Mouse (Mus musculus) MEL-GATA-1-ER (cell line): ENCODE data around the gene Rab1b.

ENCODE experiments used
- DNase-seq: peaks from one replicate; pipeline ENCODE4 v3.0.0-alpha.2; 2012; ENCODE audit warnings: low read depth; ENCODE audit errors: extremely low read depth

Rab1b gene

DNA sequence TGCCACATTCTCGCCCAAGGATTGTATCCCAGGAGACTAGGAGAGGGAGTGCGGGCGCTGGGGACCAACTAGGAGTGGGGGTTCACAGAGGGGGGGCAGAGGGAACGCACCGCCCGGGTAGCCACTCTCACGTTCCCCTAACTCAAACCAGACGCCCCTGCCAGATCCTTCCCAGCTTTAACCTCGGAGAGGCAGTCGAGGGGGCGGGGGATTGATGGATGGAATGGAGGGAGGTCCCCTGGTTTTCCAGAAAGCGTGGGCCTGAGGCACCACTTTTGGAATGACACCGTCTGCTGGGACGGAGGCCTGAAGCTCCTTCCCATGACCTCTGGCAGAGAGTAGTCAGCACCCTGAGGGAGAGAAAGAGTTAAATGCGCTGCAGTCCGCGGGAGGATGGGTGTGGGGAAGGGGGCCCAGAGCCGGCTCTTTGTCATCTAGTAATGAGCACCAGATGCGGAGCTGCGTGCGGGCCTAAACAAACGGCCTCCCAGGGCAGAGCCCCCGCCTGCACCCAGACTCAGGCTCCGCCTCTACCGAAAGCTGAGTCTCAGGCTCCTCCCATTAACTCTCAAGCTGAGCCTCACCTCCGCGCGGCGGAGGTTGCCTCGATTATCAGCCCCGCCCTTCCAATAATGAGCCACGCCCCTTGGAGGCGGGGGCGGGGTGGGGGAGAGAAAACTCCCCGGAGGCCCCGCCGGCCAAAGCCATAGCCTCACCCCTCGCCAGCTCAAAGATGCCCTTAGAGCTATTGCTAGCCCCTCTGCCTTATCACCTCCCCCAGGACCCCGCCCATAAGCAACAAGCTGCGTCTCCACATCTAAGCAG lies 35.1 kb downstream of the Rab1b start:
- DNase-seq: peak; percentile 69

DNA sequence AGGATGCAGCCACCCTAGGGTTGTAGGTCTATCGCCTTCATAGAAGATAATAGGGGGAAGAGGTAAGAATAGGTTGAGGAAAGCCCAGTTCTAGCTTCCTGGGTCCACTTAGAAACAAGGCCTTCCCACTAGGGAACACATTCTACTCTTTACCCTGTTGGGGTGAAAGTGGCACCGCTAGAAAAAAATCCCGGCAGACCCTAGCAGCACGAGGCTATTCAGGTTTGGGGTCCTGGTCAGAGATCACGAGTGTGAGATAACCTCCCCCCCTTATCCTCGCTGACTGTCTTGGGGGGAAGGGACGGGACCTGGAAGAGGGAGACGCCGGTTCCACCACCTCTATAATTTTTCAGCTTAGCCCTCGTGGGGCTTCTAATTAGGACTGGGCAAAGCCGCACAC lies 35.8 kb downstream of the Rab1b start:
- DNase-seq: no peak

DNA sequence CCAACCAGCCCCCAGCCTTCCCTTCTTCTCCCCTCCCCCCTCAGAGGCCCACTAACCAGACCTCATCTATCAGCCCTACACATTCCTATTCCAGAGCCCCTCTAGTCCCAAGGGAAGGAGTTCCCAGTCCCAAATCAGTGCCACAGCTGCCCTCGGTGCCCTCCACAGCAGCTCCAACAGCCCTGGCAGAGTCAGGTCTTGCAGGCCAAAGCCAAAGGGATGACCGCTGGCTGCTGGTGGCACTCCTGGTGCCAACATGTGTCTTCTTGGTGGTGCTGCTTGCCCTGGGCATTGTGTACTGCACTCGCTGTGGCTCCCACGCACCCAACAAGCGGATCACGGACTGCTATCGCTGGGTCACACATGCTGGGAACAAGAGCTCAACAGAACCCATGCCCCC lies 36.9 kb downstream of the Rab1b start:
- no peak for DNase-seq

DNA sequence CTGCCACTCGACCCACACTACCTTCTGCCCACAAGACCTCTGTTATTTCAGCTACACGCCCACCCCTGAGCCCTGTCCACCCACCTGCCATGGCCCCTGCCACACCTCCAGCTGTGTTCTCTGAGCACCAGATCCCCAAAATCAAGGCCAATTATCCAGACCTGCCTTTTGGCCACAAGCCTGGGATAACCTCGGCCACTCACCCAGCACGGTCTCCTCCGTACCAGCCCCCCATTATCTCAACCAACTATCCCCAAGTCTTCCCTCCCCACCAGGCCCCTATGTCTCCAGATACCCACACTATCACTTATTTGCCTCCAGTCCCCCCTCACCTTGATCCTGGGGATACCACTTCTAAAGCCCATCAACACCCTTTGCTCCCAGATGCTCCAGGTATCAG lies 37.4 kb downstream of the Rab1b start:
- DNase-seq: no peak

DNA sequence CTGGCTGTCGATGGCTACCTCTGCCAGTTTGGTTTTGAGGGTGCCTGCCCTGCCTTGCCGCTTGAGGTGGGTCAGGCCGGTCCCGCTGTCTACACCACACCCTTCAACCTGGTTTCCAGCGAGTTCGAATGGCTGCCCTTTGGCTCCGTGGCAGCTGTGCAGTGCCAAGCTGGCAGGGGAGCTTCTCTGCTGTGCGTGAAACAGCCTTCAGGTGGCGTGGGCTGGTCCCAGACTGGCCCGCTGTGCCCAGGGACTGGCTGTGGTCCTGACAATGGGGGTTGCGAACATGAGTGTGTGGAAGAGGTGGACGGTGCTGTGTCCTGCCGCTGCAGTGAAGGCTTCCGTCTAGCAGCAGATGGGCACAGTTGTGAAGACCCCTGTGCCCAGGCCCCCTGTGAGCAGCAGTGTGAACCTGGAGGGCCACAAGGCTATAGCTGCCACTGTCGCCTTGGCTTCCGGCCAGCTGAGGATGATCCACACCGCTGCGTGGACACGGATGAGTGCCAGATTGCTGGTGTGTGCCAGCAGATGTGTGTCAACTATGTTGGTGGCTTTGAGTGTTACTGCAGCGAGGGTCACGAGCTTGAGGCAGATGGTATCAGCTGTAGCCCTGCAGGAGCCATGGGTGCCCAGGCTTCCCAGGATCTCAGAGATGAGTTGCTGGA lies 38.2 kb downstream of the Rab1b start:
- DNase-seq: no peak

DNA sequence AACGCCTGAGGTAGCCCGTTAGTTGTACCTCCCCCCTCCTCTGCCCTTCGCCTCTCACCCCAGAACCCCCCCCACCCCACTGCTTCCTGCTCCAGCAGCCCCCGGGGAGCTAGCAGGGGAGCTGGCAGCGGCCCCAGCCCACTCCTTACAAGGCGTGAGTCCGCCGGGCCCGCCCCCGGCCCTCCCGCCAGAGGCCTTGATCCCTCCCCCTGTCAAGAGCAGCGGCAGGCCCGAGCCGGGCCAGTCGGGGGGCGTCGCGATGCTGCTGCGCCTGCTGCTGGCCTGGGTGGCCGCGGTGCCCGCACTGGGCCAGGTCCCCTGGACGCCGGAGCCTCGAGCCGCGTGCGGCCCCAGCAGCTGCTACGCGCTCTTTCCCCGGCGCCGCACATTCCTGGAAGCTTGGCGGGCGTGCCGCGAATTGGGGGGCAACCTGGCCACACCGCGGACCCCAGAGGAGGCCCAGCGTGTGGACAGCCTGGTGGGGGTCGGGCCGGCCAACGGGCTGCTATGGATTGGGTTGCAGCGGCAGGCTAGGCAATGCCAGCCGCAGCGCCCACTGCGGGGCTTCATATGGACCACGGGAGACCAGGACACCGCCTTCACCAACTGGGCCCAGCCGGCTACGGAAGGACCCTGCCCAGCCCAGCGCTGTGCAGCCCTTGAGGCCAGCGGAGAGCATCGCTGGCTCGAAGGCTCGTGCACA lies 38.9 kb downstream of the Rab1b start, which contains the start of gene Cd248:
Gene Cd248, plus strand, starts transcription at position 212 of the 703 bp plus-strand sequence.
- no peak for DNase-seq

DNA sequence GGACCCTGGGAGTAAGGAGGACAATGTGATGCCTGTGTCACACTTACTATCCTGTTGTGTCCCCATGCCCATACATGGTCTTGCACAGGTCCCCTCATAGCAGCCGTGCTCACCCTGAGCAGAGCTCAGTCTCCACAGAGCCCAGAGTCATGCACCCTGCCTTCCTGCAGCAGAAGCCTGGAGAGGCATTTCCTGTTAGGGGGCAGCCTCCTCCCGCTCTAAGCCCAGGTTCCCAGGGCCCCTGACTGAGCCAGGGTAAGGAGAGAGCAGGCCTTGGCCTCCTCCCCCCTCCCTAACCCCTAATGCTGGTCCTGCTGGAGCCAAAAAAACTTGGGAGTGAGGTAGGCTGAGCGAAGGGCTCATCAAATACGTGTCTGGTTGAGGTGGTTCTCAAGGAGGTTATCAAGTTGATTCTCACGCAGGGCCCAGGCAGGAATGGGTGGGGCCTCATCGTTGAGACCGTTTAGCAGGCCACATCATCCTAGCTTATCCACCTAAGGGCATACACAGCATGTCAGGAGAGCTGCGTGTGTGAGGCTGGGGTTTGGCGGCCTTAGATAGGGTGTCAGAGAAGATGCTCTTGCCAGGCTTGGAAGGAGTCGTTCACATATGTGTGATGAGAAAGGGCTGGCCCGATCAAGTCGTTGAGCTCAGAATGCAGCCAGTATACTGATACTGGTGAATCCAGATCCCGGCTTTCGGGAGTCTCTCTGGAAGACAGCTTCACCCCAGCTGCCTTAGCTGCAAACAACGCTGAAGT lies 39.7 kb downstream of the Rab1b start:
- peak; percentile 66 for DNase-seq

DNA sequence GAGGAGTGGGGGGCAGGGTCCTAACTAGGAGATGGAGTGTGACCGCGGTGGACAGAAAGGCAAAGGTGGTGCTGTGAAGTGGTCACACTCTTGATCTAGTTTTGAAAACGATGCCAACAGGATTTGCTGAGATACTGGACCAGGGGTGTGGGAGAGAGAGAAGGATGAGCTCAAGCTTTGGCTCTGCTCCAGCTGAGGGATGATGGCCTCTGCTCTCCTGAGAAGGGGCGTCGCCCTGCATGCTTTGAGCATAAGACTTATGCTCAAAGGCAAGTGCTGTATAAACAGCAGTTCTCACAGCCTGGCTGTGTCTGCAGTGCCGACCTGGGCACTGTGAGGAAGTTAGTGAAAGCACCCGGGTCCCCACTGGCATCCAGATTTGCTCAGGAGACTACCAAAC lies 41.8 kb downstream of the Rab1b start:
- no peak for DNase-seq

DNA sequence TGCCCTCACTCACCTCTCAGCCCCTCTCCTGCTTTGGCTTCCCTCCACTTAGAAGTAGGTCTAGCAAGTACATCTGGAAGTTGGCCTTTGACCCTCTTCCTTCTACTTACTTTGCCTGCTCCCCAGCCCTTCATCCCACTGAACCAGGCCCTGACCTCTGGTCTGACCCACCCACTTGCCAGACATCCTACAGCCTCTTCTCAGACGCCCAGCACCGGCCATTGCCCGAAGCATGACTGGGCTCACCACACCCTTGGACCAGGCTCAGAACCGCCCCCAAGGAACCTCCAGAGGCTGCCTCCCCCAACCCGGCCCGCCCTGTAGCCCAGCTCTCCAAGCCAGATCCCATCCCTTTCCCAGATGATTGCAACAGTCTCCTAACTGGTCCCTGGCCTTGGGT lies 44.4 kb downstream of the Rab1b start:
- DNase-seq: no peak

DNA sequence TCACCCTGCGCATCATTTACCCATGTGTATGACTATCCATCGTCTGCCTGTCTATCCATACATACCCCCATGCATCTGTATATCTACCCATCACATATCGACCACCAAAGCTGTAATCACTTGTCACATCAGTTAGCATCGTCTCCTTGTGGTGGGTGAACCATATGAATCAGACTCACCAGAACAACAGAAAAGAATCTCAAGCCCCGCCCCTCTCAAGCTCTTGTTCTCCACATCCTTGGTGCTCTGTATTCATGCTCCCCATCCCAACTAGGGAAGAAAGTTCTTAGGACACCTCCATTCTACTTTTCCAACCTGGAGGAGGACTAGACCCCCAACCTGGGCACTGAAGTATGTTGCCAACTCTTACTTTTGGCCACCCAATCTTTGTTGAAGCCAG lies 44.8 kb downstream of the Rab1b start:
- DNase-seq: no peak

DNA sequence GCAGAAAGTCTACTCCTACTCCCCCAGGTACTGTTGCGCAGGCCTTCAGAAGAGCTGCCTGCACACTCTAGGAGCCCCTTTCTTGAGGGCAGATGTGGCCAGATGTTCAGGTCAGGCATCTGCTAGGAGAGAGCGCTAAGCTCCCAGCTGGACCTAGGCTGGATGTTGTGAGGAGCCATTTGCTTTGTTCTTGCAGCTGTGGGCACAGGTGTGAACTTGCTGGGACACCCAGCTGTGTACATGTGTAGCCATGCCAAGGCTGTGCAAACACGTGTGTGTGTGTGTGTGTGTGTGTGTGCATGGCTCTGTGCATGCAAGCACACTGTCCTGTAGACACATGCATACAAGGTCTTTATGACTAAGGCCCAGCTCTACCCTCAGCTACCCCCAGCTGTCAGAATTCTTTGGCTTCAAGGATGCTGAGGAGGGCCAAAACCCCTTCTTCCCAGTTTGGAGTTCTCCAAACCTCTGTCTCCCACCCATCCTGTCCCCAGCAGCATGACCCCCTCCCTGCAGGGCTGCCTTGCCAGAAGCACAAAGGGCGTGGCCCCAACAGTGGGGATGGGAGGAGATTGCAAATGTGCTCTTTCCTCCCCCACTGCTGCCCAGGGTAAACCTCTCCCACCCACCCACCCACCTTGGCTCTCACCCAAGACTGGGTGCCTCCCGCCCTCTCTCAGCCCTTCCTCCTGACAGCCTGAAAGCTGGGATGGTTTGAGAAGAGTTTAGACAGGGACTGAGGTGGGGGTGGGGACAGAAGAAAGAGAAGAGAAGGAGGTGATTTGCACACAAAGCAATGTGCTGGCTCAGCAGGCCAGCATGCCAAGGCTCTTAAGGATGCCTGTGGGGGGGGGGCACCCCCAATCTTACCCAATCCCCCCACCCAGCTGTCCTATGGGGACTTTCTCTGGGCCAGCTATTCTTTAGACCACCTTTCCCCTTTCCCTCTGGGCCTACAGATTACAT lies 46.2 kb downstream of the Rab1b start:
- DNase-seq: no peak

DNA sequence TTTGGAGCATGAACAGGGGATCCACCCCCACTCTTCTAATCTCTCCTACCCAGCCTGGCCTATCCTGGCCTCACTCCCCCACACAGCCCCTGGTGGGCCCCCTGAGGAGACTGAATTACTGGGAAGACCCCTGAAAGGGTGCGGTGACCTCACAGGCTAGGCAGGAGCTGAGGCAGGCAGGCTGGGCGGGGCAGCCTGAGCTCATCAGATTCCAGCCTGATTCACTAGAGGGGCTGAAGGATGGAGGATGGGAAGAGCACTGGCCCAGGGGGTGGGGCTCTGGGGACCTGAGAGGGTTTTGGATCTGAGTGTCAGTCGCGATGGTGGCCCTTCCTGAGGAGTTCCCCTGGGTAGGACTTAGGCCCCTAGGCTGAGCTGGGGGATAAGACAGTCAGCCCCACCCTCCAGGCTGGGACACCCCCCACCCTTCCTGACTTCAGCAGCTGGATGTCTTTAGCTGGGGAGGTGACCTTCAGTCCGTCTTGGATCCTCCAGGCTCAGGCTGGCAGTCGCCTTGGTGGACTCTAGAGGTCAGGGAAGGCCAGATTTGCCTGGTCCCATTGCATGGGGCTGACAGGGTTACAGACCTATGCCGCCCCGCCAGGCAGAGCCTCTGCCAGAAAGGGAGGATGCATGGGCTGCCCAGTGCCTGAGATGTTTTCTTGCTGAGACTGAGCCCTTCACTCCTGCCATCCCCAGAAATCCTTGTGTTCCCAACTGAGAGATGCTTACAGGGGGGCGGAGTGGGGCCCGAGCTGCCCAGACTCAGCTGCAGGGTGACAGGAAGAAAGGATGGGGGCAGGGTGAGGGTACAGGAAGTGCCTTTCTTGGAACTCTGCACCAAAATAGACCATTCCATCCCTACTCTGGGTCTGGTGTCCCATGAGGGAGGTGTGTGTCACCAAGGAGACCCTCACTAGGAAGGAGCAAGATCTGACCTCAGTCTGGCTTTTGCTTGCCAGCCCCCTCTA lies 47.8 kb downstream of the Rab1b start:
- no peak for DNase-seq

DNA sequence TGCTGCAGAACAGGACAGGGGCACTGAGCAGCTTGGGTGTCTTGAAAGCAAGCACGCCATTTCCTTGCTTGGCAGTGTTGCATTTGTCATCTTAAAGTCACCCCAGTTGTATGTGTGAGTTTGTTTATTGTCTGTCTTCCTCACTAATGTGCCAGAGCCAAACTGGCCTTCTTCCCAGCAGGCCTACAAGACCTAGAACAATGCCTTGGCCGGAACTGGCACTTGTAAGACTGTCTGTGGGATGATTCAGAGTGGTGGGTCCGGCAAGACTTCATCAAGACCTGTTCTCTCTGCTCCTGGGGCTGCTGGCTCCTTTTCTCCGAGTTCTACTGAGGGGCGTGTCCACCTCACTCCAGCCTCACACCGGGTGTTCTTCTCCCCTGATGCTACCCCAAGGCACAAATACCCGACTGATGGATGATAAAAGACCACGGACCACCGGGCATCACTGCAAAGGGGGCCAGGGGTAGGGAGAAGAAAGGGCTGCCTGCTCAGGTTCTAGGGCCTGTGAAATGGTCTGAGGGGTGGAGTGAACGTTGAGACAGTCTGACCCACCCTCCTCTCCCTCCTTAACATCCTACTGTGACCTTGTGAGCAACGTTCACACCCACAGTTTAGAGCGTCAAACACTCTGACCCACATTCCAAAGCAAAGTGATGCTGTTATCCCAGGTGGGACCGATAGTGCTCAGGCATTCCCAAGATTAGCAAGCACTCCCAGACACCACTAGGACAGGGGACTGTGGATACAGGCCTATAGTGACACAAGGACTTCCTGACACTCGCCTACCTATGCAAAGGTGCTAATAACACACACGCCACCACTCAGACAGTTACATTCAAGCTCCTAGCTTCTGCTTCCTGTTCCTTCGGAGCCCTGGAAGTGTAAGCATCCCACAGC lies 48.7 kb downstream of the Rab1b start:
- DNase-seq: no peak

DNA sequence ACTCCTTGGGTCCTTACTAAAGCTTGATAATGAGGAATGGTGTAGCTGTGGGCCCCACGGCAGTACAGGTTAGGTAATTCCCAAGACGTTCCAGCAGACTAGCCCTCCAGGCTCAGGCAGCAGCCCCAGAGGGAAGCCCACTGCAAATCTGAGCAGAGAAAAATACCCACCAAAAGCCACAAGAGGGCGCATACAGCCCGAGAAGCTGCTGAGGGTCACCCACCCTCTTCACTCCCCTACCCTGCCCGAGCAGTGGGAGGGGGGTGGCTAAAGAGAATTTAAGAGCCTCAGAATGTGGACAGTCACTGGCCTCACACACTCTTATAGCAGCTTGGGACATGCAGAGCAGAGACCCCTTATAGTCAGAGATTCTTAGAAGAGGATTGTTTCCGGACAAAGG lies 50.6 kb downstream of the Rab1b start:
- DNase-seq: no peak

DNA sequence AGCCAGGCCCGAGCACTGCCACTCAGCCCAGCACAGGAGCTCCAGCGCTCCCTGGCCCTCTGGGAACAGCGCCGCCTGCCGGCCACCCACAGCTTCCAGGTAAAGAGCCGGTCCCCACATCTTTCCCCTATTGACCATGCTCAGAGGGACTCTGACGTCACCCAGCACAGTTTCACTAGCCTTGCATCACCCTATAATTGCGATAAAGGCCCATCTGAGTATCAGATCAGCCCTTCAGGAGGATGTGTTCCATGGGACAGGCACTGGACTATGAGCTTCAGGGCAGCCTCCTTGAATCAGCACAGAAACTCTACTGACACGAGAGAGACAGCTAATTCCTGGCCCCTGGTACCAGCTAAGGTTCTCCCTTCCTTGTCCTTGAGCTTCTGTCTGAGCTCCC lies 53.0 kb downstream of the Rab1b start:
- peak; percentile 39 for DNase-seq

DNA sequence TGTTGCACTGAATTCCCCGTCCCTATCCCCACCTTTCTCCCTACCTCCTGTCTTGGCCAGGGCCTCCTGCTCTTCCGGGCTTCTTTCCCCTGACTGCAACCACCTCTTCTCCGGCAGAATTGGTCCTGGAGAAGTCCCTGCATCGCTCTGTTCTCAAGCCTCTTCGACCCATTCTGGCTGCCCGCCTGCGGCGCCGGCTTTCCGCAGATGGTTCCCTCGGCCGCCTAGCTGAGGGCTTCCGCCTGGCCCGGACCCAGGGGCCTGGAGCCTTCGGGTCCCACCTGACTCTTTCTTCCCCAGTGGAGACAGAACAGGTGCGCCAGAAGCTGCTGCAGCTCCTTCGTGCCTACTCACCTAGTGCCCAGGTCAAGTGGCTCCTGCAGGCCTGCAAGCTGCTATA lies 54.0 kb downstream of the Rab1b start:
- no peak for DNase-seq

DNA sequence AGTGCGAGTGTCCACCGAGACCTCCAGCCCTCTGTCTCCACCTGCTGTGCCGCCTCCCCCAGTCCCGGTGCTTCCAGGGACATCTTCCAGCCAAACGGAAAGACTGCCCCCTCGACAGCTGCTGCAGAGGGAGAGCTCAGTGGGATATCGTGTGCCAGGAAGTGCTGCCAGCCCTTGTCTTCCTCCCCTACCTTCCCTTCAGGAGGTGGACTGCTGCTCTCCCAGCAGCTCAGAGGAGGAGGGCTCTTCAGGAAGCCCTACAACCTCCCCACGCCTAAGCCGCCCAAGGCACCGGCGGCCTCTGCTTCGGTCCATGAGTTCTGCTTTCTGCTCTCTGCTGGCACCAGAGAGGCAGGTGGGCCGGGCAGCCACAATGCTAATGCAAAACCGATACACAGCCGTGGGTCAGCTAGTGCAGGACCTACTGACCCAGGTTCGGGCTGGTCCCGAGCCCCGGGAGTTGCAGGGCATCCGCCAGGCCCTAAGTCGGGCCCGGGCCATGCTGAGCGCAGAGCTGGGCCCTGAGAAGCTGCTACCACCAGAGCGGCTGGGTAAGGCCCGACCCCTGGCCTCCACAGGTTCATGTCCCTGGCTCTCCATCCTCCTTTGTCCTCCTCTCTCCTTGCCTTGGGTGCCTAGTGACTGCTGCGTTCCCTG lies 54.6 kb downstream of the Rab1b start:
- DNase-seq: no peak

DNA sequence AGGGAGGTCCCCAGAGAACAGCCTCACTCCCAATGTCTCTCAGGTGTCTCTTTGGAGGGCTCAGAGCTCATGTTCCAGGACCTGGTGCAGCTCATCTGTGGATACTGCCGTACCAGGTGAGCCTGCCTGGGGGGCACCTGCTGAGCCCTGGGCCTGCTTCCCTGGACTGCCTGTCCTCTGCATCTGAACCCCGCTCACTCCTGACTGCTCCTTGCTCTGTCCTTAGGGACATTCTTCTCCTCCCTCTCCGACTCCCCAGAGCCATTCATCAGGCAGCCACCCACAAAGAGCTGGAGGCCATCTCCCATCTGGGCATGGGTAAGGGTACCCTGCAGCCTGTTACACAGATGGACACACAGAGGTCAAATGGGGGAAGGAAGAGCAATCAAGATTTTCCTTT lies 55.4 kb downstream of the Rab1b start:
- DNase-seq: no peak
